Comparison of ENCODE assay signal across 30 mouse cellular contexts in the genomic region with DNA sequence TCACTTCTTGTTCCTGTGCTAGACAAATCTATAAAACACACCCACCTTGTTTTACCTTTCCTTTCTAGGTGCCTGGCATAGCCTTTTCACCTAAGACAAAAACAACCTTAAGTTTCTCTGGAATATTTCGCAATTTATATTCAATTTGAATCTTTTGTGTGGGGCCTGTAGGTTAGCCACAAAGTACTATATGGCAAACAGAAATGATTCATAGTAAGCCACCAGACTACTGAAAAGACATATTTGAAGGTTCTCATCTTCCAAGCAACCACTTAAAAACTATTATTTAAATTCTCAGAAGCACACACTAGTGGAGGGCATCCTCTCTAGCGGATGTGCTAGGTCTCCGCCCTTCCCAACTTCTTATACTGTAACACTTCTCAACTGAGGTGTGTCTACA. TPM values are rescaled to one million over a fixed set of nuclear protein-coding genes. Genes with fewer than 3 reads are reported as not detected.
DNase-seq lines count a peak whose midpoint lies in the region; ATAC-seq and TF ChIP-seq lines count a peak whose summit lies in the region.
"Had no signal": no experiment of that assay in that cellular context is flagged by ENCODE, and none has a peak within 500 bp of the region (broad histone marks: within the 10 kb centered on the region; RNA-seq: fewer than 3 reads in every experiment).

No protein-coding gene starts in this region.

- DNase-seq in gastrocnemius, adult 2 months, result no peak
- DNase-seq in gastrocnemius, postnatal 25 days, result no peak
- DNase-seq in heart, adult 8-10 months (ENCODE audit: low spot score), result no peak
- DNase-seq in urinary bladder, postnatal 14 days (ENCODE audit: low spot score), result no peak
- DNase-seq: adrenal gland, postnatal 14 days; cerebellum, adult 11-12 months; cerebellum, adult 9-11 months; embryo, embryonic 11 days; gastrocnemius, postnatal 36 days; heart, adult 18-20 months; kidney, adult 11 months; kidney, postnatal 14 days; layer of hippocampus, adult 9-11 months; lung, embryonic 14.5 days; lung, postnatal 14 days; right cerebral cortex, adult 18-20 months; spleen, adult 18-20 months; thymus, postnatal 14 days had no signal

- no peak overlapping the region for H3K9ac ChIP-seq in heart, embryonic 15.5 days
- H3K9ac ChIP-seq in midbrain, embryonic 12.5 days (replicated peaks), result no peak overlapping the region
- H3K9ac ChIP-seq in midbrain, embryonic 16.5 days (ENCODE audit: low read depth, low read length), result no peak overlapping the region
- H3K9ac ChIP-seq: embryonic facial prominence, embryonic 12.5 days; hindbrain, embryonic 12.5 days; limb, embryonic 15.5 days; liver, embryonic 15.5 days; lung, embryonic 14.5 days; neural tube, embryonic 12.5 days had no signal

- ATAC-seq in heart, embryonic 15.5 days (replicated peaks; ENCODE audit: insufficient number of reproducible peaks, insufficient read depth, low FRiP score, low read depth), result no peak
- ATAC-seq in midbrain, embryonic 12.5 days (ENCODE audit: low FRiP score, low read depth), result no peak
- ATAC-seq in midbrain, embryonic 16.5 days, result no peak
- ATAC-seq: CD4-positive, CD25-positive, alpha-beta regulatory T cell, adult 4 months; inflammation-experienced regulatory T-cells, adult 6 months had no signal

- TF ChIP-seq CTCF in gastrocnemius, adult 2 months (IDR thresholded peaks at IDR 0.05), result no peak

- peaks cover 12% of the 10 kb centered on the region for H3K4me1 ChIP-seq in heart, embryonic 15.5 days (replicated peaks)
- H3K4me1 ChIP-seq in midbrain, embryonic 12.5 days, result peaks cover 29% of the 10 kb centered on the region
- H3K4me1 ChIP-seq in midbrain, embryonic 16.5 days (ENCODE audit: control insufficient read depth, insufficient read depth, low read length), result peaks cover 10% of the 10 kb centered on the region
- H3K4me1 ChIP-seq: embryonic facial prominence, embryonic 12.5 days; hindbrain, embryonic 12.5 days; liver, embryonic 15.5 days had no signal

- no peaks in the 10 kb centered on the region for H3K36me3 ChIP-seq in heart, embryonic 15.5 days
- peaks cover 8% of the 10 kb centered on the region for H3K36me3 ChIP-seq in midbrain, embryonic 12.5 days
- 0 out of 2 replicates have a peak, but pooled peaks cover 2% of the 10 kb centered on the region for H3K36me3 ChIP-seq in midbrain, embryonic 16.5 days (ENCODE audit: control insufficient read depth, insufficient read depth, low read length)

- no peak overlapping the region for H3K4me2 ChIP-seq in heart, embryonic 15.5 days
- H3K4me2 ChIP-seq in midbrain, embryonic 12.5 days (replicated peaks), result no peak overlapping the region
- no peak overlapping the region for H3K4me2 ChIP-seq in midbrain, embryonic 16.5 days (ENCODE audit: low read length)
- H3K4me2 ChIP-seq: embryonic facial prominence, embryonic 12.5 days; hindbrain, embryonic 12.5 days; limb, embryonic 15.5 days; liver, embryonic 15.5 days; lung, embryonic 14.5 days; neural tube, embryonic 12.5 days had no signal

- H3K27me3 ChIP-seq in heart, embryonic 15.5 days, result no peaks in the 10 kb centered on the region
- no peaks in the 10 kb centered on the region for H3K27me3 ChIP-seq in midbrain, embryonic 12.5 days
- no peaks in the 10 kb centered on the region for H3K27me3 ChIP-seq in midbrain, embryonic 16.5 days (ENCODE audit: control insufficient read depth, insufficient read depth, low read depth, low read length)
- H3K27me3 ChIP-seq: embryonic facial prominence, embryonic 12.5 days; hindbrain, embryonic 12.5 days; limb, embryonic 15.5 days; liver, embryonic 15.5 days; neural tube, embryonic 12.5 days had no signal

- intact Hi-C loops in gastrocnemius, adult 2 months (cut with DNase I), result loop anchor here (5.0 kb wide), 1 partner anchor 50 kb away; no protein-coding TSS in a partner anchor

- peak overlapping the region; percentile 6; the same call in 1 of the 2 replicates for H3K27ac ChIP-seq in gastrocnemius, adult 2 months
- H3K27ac ChIP-seq in heart, embryonic 15.5 days, result peak overlapping the region; percentile 68; the same call in 1 of the 2 replicates
- H3K27ac ChIP-seq in midbrain, embryonic 12.5 days (replicated peaks), result peak overlapping the region; percentile 11; the same call in 1 of the 2 replicates
- H3K27ac ChIP-seq in midbrain, embryonic 16.5 days (ENCODE audit: low read length), result no peak overlapping the region
- H3K27ac ChIP-seq: embryonic facial prominence, embryonic 12.5 days; hindbrain, embryonic 12.5 days; limb, embryonic 10.5 days; limb, embryonic 15.5 days; liver, embryonic 15.5 days; neural tube, embryonic 12.5 days had no signal

- H3K9me3 ChIP-seq in heart, embryonic 15.5 days (replicated peaks), result no peaks in the 10 kb centered on the region
- H3K9me3 ChIP-seq in midbrain, embryonic 12.5 days, result no peaks in the 10 kb centered on the region
- H3K9me3 ChIP-seq in midbrain, embryonic 16.5 days (replicated peaks; ENCODE audit: control insufficient read depth, low read length, poor library complexity, severe bottlenecking), result no peaks in the 10 kb centered on the region
- H3K9me3 ChIP-seq: embryonic facial prominence, embryonic 12.5 days; hindbrain, embryonic 12.5 days; limb, embryonic 10.5 days; limb, embryonic 15.5 days; liver, embryonic 15.5 days; neural tube, embryonic 12.5 days had no signal

- WGBS in heart, embryonic 15.5 days, result 88% methylated on average over 3 of the region's 3 CpGs
- 99% methylated on average over 3 of the region's 3 CpGs for WGBS in midbrain, embryonic 12.5 days
- 92% methylated on average over 3 of the region's 3 CpGs for WGBS in midbrain, embryonic 16.5 days

- H3K4me3 ChIP-seq in gastrocnemius, adult 2 months, result no peak overlapping the region
- H3K4me3 ChIP-seq in heart, embryonic 15.5 days, result no peak overlapping the region
- H3K4me3 ChIP-seq in midbrain, embryonic 12.5 days, result no peak overlapping the region
- no peak overlapping the region for H3K4me3 ChIP-seq in midbrain, embryonic 16.5 days (ENCODE audit: low read depth, low read length)
- H3K4me3 ChIP-seq: embryonic facial prominence, embryonic 12.5 days; hindbrain, embryonic 12.5 days; limb, embryonic 10.5 days; limb, embryonic 15.5 days; liver, embryonic 15.5 days; myocyte; neural tube, embryonic 12.5 days had no signal

RNA-seq across cellular contexts. Expression of gene N4bp1, which starts 32.6 kb away (rescaled TPM):
- total RNA-seq in gastrocnemius, adult 2 months (2021), result 10 to 100 TPM; 16.6 to 18.2 TPM
- total RNA-seq in gastrocnemius, postnatal 25 days (2021), result 10 to 100 TPM; 14.3 to 14.9 TPM
- polyA plus RNA-seq in heart, embryonic 15.5 days (2015; fragmentation: Nextera tagmentation; extraction: Ambion mirVana), result 5.5 and 6.7 TPM in 2 replicates
- total RNA-seq in heart, adult 8-10 months (2022), result 10 to 100 TPM; 15.8 to 17.9 (median 16.3) TPM
- 13.2 TPM in 2 replicates for polyA plus RNA-seq in midbrain, embryonic 12.5 days (2016; fragmentation: Nextera tagmentation; extraction: Ambion mirVana)
- 9.2 and 11.4 TPM in 2 replicates for polyA plus RNA-seq in midbrain, embryonic 16.5 days (2015; fragmentation: Nextera tagmentation; extraction: Ambion mirVana)
